Mouse (Mus musculus) WW6 (cell line): ENCODE results near the gene Maats1.

Source experiments
- DNase-seq: peaks from one replicate; pipeline ENCODE4 v3.0.0-alpha.2; 2013; ENCODE audit warnings: low read depth, low spot score

Gene Maats1

GRCm38 (mm10) chr16:38370633-38371374 is 28.9 kb upstream of the Maats1 start:
- DNase-seq, result no peak

DNA sequence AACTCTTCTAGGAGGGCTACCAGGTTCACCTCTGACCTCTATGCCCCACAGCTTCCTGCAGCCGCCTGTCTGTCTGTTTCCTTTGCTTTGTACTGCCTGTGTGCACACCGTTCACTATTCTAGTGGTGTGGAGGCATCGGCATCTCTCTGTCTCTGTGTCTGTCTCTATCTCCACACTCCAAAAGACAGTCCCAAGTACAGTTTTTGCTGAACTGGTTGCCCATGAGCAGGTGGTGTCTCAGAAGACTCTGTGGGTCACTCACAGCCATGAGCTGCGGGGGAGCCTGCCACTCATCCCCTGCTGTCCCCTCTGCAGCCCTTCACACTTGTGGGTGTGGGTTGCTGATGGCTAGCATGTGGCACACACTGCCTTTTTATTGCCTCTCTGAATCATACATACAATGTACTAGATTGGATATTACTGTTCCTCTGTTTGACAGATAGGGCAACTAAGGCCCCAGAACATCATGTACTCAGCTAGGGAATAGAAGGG is 28.1 kb upstream of the Maats1 start:
- no peak for DNase-seq

GRCm38 (mm10) chr16:38369431-38369830 is 27.5 kb upstream of the Maats1 start:
- no peak for DNase-seq

- no peak for DNase-seq
These were observed 27.1 kb upstream of the Maats1 start for GRCm38 (mm10) chr16:38369000-38369399.

GRCm38 (mm10) chr16:38368336-38368735 is 26.4 kb upstream of the Maats1 start:
- no peak for DNase-seq

- DNase-seq, result no peak
These were observed 24.3 kb upstream of the Maats1 start for GRCm38 (mm10) chr16:38366231-38366630.

DNA sequence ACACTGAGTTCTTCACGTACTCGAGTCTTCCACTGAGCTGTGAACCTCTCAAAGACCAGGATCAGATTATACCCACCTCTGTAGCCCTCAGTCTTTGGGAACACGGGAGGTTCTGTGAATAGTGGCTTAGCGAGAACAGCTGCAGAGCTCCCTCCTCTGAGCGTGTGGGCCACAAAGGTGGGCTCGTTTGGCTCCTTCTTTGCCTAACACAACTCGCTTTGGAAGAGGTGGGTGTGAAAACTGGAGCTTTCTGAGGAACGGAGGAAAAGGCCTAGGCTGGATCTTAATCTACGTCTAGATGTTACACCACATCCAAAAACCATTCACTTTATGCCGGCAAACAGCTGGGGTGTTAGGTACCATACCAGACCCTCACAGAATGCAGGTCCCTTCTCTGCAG is 23.4 kb upstream of the Maats1 start:
- DNase-seq, result no peak

GRCm38 (mm10) chr16:38363657-38364056 is 21.7 kb upstream of the Maats1 start:
- DNase-seq, result no peak

DNA sequence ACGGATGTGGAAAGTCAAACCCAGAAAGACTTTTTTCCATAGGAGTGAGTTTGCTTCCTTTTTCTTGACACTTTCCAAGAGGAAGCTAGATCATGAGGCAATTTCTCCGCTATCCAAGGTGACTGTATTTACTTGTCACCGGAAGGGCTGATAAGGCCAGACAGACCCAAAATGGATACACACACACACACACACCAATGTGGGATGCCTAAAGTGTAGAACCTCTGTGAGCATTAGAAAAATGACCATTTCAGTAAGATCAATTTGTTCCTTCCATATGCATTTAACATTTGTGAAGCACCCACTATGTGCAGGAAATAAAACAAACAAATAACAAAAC is 21.3 kb upstream of the Maats1 start:
- DNase-seq, result no peak

DNA sequence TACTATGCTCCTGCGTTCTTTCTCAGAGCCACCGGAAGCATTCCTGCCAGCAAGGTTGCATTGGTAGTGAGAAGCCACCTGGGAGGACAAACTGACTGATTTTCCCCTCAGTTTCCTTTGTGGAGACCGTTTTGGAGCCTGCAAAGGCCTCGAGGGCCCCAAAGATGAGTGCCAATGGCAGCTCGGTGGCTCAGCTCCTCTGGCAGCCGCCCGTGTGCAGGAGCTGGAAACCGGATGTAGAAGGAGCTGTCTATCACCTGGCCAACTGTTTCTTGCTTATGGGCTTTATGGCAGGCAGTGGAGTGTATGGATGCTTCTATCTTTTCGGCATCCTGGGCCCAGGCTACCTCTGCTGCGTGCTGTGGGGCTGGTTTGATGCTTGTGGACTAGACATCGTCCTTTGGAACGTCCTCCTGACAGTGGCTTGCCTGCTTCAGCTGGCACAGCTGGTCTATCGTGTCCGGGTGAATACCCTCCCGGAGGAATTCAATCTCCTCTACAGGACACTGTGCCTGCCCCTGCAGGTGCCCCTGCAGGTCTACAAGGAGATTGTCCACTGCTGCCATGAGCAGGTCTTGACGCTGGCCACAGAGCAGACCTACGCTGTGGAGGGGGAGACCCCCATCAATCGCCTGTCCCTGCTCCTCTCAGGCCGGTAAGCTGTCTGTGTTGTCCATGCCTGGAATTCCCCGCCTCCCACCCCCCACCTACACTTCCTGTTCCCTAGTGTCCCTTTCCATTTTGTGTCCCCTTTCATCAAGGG is 20.7 kb upstream of the Maats1 start:
- no peak for DNase-seq

DNA sequence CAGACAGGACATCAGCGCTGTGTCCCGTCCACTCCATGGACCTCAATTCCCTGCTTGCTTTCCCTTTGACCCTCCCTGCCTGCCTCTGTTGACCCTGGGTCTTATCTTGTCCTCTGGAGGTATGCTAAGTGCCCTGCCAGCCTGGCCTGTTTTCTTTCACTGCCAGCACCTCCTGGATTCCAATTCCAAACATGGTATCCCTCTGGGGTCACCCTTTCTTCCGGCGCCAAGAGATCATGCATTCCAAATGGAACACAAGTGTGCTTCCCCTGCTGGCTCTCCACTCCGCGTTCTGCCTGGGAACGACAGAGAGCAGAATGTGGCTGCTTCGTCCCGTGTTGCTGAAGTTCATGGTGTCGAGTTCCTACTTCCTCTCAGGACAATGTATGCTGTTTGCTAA is 20.0 kb upstream of the Maats1 start, which contains the start of gene Popdc2:
Gene Popdc2 (plus strand): TSS at position 277 of the 400 bp plus-strand sequence.
- no peak for DNase-seq

- DNase-seq, result no peak
These were observed 18.4 kb upstream of the Maats1 start for GRCm38 (mm10) chr16:38360317-38360716.

- DNase-seq, result no peak
These were observed 17.9 kb upstream of the Maats1 start for GRCm38 (mm10) chr16:38359857-38360256.

GRCm38 (mm10) chr16:38359241-38359640 is 17.3 kb upstream of the Maats1 start:
- DNase-seq, result no peak

- DNase-seq, result no peak
These were observed 16.4 kb upstream of the Maats1 start for GRCm38 (mm10) chr16:38358256-38358812.

DNA sequence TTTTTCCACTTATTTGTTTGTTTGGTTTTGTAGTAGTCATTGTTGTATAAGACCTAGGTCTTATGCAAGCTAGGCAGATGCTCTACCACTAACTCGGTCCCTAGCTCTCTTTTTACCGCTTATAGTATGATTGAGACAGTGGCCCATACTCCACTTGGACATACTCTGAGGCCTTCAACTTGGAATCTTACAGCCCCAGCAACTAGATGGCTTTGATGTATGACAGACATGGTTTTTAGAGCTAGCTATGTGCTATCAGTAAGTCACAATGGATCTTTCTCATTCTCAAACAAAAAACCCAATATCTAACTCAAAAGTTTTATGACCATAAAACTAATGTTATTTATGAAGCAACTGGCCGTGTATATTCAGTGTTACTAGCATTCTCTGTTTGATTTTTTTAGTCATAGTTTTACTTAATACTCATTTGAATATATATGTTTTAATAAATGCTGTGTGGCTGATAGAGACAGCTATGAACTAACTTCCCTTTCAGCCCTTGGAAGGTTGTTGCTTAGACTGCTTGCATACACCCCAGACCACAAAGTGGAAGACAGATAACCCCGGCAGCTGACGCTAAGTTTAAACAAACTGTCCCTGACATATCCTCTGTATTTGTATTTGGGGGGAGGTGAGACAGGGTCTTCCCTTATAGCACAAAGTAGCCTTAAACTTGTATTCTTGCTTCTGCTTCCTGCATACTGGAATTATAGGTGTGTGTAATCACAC is 12.4 kb upstream of the Maats1 start:
- DNase-seq, result no peak

- no peak for DNase-seq
These were observed 11.7 kb upstream of the Maats1 start for GRCm38 (mm10) chr16:38353642-38354041.

DNA sequence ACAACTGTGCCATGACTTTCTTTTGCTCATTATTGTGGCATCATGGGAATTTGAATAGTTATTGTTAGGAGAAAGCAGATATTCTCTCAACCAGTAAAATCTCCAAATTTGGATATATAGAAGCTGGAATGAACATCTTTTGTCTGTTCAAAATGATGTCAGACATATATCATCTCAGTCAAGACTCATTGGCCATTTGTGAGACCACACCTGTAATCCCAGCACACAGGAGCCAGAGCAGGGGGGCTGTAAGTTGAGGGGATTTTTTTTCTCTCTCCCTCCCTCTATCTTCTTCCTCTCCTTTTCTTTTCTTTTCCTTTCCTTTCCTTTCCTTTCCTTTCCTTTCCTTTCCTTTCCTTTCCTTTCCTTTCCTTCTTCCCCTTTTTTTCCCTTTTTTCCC is 10.9 kb upstream of the Maats1 start:
- DNase-seq, result no peak

- no peak for DNase-seq
These were observed 10.1 kb upstream of the Maats1 start for GRCm38 (mm10) chr16:38352031-38352430.

DNA sequence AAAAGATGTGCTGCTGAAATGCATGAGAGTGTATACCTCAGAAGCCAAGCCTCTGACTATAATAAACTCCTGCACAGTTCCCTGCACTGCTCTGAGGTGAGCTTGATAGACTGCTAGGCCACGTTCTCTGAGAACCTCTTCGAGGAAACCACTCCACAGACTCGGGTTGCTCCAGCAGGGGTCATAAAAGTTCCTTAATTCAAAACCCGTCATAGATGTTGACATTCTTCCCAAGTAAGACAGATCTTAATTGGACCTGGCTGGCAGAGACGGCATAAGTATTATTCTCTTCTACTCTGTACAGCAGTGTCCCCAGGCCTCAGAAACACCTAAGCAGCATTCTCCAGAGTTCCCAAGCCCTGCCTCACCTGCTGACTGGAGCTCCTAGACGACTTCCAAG is 9.0 kb upstream of the Maats1 start:
- no peak for DNase-seq

DNA sequence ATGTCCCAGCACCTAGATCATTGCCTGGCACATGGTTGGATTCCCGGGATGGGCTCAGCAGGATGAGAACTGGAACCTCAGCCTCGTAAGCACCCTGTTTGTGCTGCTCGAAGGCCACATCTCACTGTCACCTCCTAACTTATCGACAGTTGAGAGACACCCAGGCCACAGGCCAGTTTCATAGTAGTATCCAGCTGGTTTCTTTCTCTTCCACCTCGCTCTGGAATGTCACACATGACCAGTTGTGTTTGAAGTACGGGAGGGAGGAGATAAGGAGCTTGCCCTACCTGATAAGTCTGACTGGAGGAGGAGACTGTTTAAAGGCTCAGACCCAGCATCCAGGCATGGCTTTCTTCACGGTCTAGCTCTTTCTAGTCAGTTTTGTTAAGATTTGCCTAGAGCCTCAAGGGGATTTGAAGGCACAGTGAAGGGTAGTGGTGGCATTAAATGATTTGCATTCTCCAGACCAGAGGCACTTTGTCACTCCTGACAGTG is 8.5 kb upstream of the Maats1 start:
- no peak for DNase-seq

DNA sequence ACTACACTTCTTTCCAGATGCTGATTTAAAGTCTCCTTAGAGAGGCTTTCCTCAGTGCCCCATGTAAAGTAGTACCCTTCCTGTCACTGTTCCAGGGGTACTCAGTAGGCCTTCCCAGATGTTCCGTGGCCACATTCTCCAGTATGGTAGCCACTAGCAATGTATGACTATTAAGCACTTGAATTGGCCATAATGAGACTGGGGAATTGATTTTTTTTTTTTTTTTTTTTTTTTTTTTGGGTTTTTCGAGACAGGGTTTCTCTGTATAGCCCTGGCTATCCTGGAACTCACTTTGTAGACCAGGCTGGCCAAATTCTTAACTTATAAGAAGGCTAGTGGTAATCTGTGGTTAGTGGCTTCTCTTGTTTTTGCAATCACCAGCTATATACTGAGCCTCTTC is 7.9 kb upstream of the Maats1 start:
- DNase-seq, result no peak
